ENCODE assay signal across 15 mouse cellular contexts in the genomic region with DNA sequence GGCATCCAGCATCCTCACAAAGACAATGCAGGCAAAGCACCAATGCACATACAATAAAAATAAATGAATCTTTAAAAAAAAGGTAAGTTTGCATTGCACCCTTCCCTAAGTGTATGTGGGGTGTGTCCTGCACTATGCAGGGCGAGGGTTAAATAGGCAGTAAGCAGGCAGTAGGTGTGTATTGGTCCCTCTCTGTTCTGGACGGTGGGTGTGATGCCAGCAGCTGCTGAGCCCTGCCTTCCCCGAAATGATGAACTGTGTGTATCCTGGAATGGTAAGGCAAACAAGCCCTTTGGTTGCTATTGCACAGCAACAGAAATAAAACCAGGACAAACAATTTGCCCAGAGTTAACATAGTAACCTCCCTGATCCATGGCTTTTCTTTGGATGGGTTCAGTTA.
"Had no signal": no experiment of that assay in that cellular context is flagged by ENCODE, and none has a peak within 500 bp of the region (broad histone marks: within the 10 kb centered on the region; RNA-seq: fewer than 3 reads in every experiment).

No protein-coding gene starts in this region.

- H3K36me3 ChIP-seq: neural tube, embryonic 15.5 days; stomach, embryonic 15.5 days had no signal

- H3K27ac ChIP-seq: neural tube, embryonic 15.5 days; stomach, embryonic 15.5 days; stomach, postnatal 0 days had no signal

- H3K4me2 ChIP-seq: neural tube, embryonic 15.5 days; stomach, embryonic 15.5 days had no signal

- DNase-seq: retina, postnatal 1 day; right cerebral cortex, adult 18-20 months; right cerebral cortex, postnatal 14 days; right cerebral cortex, postnatal 25 days; right cerebral cortex, postnatal 4 days; spleen, adult 18-20 months; thymus, adult 18-20 months; thymus, adult 2 months; thymus, postnatal 14 days; thymus, postnatal 25 days; thymus, postnatal 36 days; thymus, postnatal 4 days had no signal

- H3K9ac ChIP-seq: neural tube, embryonic 15.5 days; stomach, embryonic 15.5 days had no signal

- H3K4me1 ChIP-seq: stomach, embryonic 15.5 days had no signal

- H3K9me3 ChIP-seq: neural tube, embryonic 15.5 days; stomach, embryonic 15.5 days had no signal

- H3K27me3 ChIP-seq: neural tube, embryonic 15.5 days; stomach, embryonic 15.5 days had no signal

- H3K4me3 ChIP-seq: neural tube, embryonic 15.5 days; stomach, embryonic 15.5 days had no signal
